Mouse (Mus musculus): ENCODE results near the gene Olfr1404.

DNA sequence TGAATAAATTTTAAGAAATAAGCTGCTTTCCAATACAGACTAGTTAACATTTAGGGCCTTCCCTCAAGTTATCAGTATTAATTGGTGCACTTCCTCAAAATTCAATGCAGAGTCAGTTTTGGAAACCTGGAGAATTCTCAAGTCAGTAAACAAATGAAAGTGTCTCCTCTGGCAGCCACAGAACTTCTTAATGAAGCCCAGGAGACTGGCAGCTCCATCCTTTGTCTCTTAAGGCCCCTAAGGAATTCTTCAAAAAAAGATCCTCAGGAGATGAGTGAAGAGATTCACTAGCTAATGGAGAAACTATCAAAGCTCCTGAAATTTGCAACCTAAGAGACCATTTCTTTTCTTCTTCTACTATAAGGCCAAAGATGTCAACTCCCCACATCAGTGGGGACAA is 53.5 kb downstream of the Olfr1404 start, which contains the start of gene Olfr418:
- TF ChIP-seq POLR2A (IDR thresholded peaks at IDR 0.05; ENCODE audit: control insufficient read depth, extremely low read depth, insufficient read depth, low read length, poor library complexity) (no peak), CTCF (IDR thresholded peaks at IDR 0.05; ENCODE audit: borderline replicate concordance, control insufficient read depth, extremely low read depth, insufficient read depth, low read length, poor library complexity) (no peak)
